Mouse (Mus musculus) embryonic fibroblast, embryonic 13.5 days (primary cell): ENCODE measurements around the gene Prkcq.

Source experiments
- CTCF ChIP-seq: IDR thresholded peaks from 2 replicates; pipeline ENCODE4 v1.5.1; 2011; ENCODE audit warnings: mild to moderate bottlenecking, control low read depth, low read length, moderate library complexity, borderline replicate concordance; ENCODE audit not compliant: insufficient read depth
- POLR2A ChIP-seq: IDR thresholded peaks from 2 replicates; pipeline ENCODE4 v1.6.1; 2011; ENCODE audit warnings: low read depth, mild to moderate bottlenecking, control low read depth, low read length, moderate library complexity

DNA sequence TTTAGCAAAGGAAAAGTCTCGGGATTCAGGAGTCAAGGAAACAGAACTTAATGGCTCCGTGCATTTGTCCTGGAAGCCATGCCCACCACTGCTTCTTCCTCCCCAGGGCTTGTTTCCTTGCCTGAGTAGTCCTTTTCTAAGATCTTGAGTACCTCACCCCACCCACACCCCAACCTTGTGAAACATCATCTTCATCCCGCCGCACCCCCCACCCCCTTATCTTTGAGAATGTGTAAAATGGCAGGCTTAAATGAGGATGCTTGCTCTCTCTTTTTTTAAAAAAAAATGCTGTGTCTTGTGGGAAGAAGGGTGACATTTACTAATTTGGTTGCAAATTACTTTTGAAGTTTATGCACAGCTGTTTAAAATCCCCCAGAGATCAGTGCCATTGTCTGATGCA is 1.6 kb downstream of the Prkcq start:
- no peak for TF ChIP-seq CTCF
- TF ChIP-seq POLR2A, result no peak
